Mouse (Mus musculus): Measurements from ENCODE around the gene Dnah2. TPM values are rescaled to one million over a fixed set of nuclear protein-coding genes. Genes with fewer than 3 reads are reported as not detected.

Gene Dnah2
- polyA plus RNA-seq, 1 experiment from 2014 or later: 2.7 TPM

GRCm38 (mm10) chr11:69525661-69526060 lies 23.2 kb downstream of the Dnah2 start:
- Histone ChIP-seq H3K4me2 (no peak overlapping the region), H3K27ac (replicated peaks) (peak overlapping the region; percentile 95; the same call in 1 of the 2 replicates)
- no peak for ATAC-seq (ENCODE audit: low read depth)

GRCm38 (mm10) chr11:69523651-69524050 lies 25.3 kb downstream of the Dnah2 start:
- no peak for ATAC-seq (ENCODE audit: low read depth)
- 92% methylated on average over 4 of the region's 4 CpGs for WGBS
- Histone ChIP-seq H3K36me3 (no peaks in the 10 kb centered on the region), H3K4me3 (no peak overlapping the region), H3K4me1 (replicated peaks) (peaks cover 30% of the 10 kb centered on the region), H3K27ac (replicated peaks) (no peak overlapping the region), H3K9ac (no peak overlapping the region), H3K4me2 (no peak overlapping the region), H3K27me3 (no peaks in the 10 kb centered on the region), H3K9me3 (no peaks in the 10 kb centered on the region)

More at GRCm38 (mm10) chr11:69525661-69526060, 23.2 kb downstream of the Dnah2 start:
- Histone ChIP-seq H3K9ac (0 out of 2 replicates have a peak overlapping the region, but pooled peaks have one; percentile 71), H3K9me3 (no peaks in the 10 kb centered on the region), H3K4me3 (no peak overlapping the region), H3K4me1 (replicated peaks) (peaks cover 24% of the 10 kb centered on the region), H3K27me3 (no peaks in the 10 kb centered on the region), H3K36me3 (no peaks in the 10 kb centered on the region)
- 80% methylated on average over 9 of the region's 9 CpGs for WGBS

- 88% methylated on average over 9 of the region's 9 CpGs for WGBS
These were observed 27.3 kb downstream of the Dnah2 start for GRCm38 (mm10) chr11:69521526-69522149.

GRCm38 (mm10) chr11:69519976-69520375 lies 28.9 kb downstream of the Dnah2 start:
- Histone ChIP-seq H3K27me3 (no peaks in the 10 kb centered on the region), H3K4me1 (replicated peaks) (peaks cover 6% of the 10 kb centered on the region; the same call in 1 of the 2 replicates), H3K4me3 (no peak overlapping the region), H3K36me3 (no peaks in the 10 kb centered on the region), H3K9ac (no peak overlapping the region), H3K4me2 (no peak overlapping the region), H3K9me3 (no peaks in the 10 kb centered on the region), H3K27ac (replicated peaks) (no peak overlapping the region)
- no peak for ATAC-seq (ENCODE audit: low read depth)
- 82% methylated on average over 4 of the region's 4 CpGs for WGBS

More at GRCm38 (mm10) chr11:69521526-69522149, 27.3 kb downstream of the Dnah2 start:
- Histone ChIP-seq H3K9ac (no peak overlapping the region), H3K27ac (replicated peaks) (no peak overlapping the region), H3K36me3 (no peaks in the 10 kb centered on the region), H3K4me2 (no peak overlapping the region), H3K27me3 (no peaks in the 10 kb centered on the region), H3K4me1 (replicated peaks) (peaks cover 14% of the 10 kb centered on the region), H3K4me3 (no peak overlapping the region), H3K9me3 (no peaks in the 10 kb centered on the region)
- no peak for ATAC-seq (ENCODE audit: low read depth)

GRCm38 (mm10) chr11:69516661-69517060 lies 32.2 kb downstream of the Dnah2 start:
- Histone ChIP-seq H3K27me3 (no peaks in the 10 kb centered on the region), H3K4me1 (replicated peaks) (peaks cover 6% of the 10 kb centered on the region; the same call in 1 of the 2 replicates), H3K4me2 (no peak overlapping the region), H3K9me3 (no peaks in the 10 kb centered on the region), H3K4me3 (no peak overlapping the region), H3K9ac (no peak overlapping the region), H3K27ac (replicated peaks) (no peak overlapping the region), H3K36me3 (no peaks in the 10 kb centered on the region)
- WGBS: 71% methylated on average over 3 of the region's 3 CpGs
- no peak for ATAC-seq (ENCODE audit: low read depth)

GRCm38 (mm10) chr11:69516151-69516640 lies 32.7 kb downstream of the Dnah2 start:
- H3K27ac ChIP-seq (replicated peaks): no peak overlapping the region
- no peak overlapping the region for H3K4me3 ChIP-seq
- no peak overlapping the region for H3K4me2 ChIP-seq
- 72% methylated on average over 15 of the region's 15 CpGs for WGBS
- H3K27me3 ChIP-seq: no peaks in the 10 kb centered on the region
- H3K9ac ChIP-seq: no peak overlapping the region
- H3K4me1 ChIP-seq (replicated peaks): peaks cover 6% of the 10 kb centered on the region; the same call in 1 of the 2 replicates
- H3K36me3 ChIP-seq: no peaks in the 10 kb centered on the region
- no peak for ATAC-seq (ENCODE audit: low read depth)
- H3K9me3 ChIP-seq: no peaks in the 10 kb centered on the region

GRCm38 (mm10) chr11:69513840-69514239 lies 35.1 kb downstream of the Dnah2 start:
- Histone ChIP-seq H3K4me1 (replicated peaks) (no peaks in the 10 kb centered on the region), H3K4me3 (no peak overlapping the region), H3K9me3 (no peaks in the 10 kb centered on the region), H3K9ac (no peak overlapping the region), H3K27me3 (no peaks in the 10 kb centered on the region), H3K4me2 (no peak overlapping the region), H3K36me3 (no peaks in the 10 kb centered on the region), H3K27ac (replicated peaks) (no peak overlapping the region)
- ATAC-seq (ENCODE audit: low read depth): 0 out of 2 replicates have a peak, but pooled peaks have one; percentile 53
- WGBS: 9% methylated on average over 6 of the region's 6 CpGs

GRCm38 (mm10) chr11:69510796-69511496 lies 38.0 kb downstream of the Dnah2 start:
- no peak for ATAC-seq (ENCODE audit: low read depth)
- H3K4me3 ChIP-seq: no peak overlapping the region
- no peak overlapping the region for H3K9ac ChIP-seq
- H3K27ac ChIP-seq (replicated peaks): no peak overlapping the region
- H3K4me2 ChIP-seq: no peak overlapping the region
- WGBS: 55% methylated on average over 7 of the region's 7 CpGs
- H3K4me1 ChIP-seq (replicated peaks): no peaks in the 10 kb centered on the region
- H3K36me3 ChIP-seq: no peaks in the 10 kb centered on the region
- no peaks in the 10 kb centered on the region for H3K27me3 ChIP-seq
- no peaks in the 10 kb centered on the region for H3K9me3 ChIP-seq

GRCm38 (mm10) chr11:69503863-69504280 lies 45.0 kb downstream of the Dnah2 start:
- H3K4me1 ChIP-seq (replicated peaks): no peaks in the 10 kb centered on the region
- H3K9ac ChIP-seq: no peak overlapping the region
- no peak overlapping the region for H3K27ac ChIP-seq (replicated peaks)
- no peaks in the 10 kb centered on the region for H3K27me3 ChIP-seq
- H3K9me3 ChIP-seq: no peaks in the 10 kb centered on the region
- H3K4me3 ChIP-seq: no peak overlapping the region
- WGBS: 36% methylated on average over 4 of the region's 4 CpGs
- H3K36me3 ChIP-seq: no peaks in the 10 kb centered on the region
- H3K4me2 ChIP-seq: no peak overlapping the region
- ATAC-seq (ENCODE audit: low read depth): no peak

GRCm38 (mm10) chr11:69501555-69501954 lies 47.4 kb downstream of the Dnah2 start:
- no peak overlapping the region for H3K27ac ChIP-seq (replicated peaks)
- H3K27me3 ChIP-seq: no peaks in the 10 kb centered on the region
- no peak for ATAC-seq (ENCODE audit: low read depth)
- no peak overlapping the region for H3K4me3 ChIP-seq
- H3K4me2 ChIP-seq: no peak overlapping the region
- H3K36me3 ChIP-seq: no peaks in the 10 kb centered on the region
- no peaks in the 10 kb centered on the region for H3K9me3 ChIP-seq
- 63% methylated on average over 9 of the region's 9 CpGs for WGBS
- H3K9ac ChIP-seq: no peak overlapping the region
- no peaks in the 10 kb centered on the region for H3K4me1 ChIP-seq (replicated peaks)

- no peaks in the 10 kb centered on the region for H3K27me3 ChIP-seq
- no peaks in the 10 kb centered on the region for H3K4me1 ChIP-seq (replicated peaks)
- H3K9me3 ChIP-seq: no peaks in the 10 kb centered on the region
- no peak overlapping the region for H3K27ac ChIP-seq (replicated peaks)
- ATAC-seq (ENCODE audit: low read depth): no peak
- no peak overlapping the region for H3K4me3 ChIP-seq
- H3K9ac ChIP-seq: no peak overlapping the region
- 83% methylated on average over 11 of the region's 11 CpGs for WGBS
- H3K36me3 ChIP-seq: no peaks in the 10 kb centered on the region
- H3K4me2 ChIP-seq: no peak overlapping the region
These were observed 49.8 kb downstream of the Dnah2 start for GRCm38 (mm10) chr11:69499140-69499539.

- WGBS: 84% methylated on average over 7 of the region's 7 CpGs
- no peak overlapping the region for H3K4me3 ChIP-seq
These were observed 57.2 kb downstream of the Dnah2 start for GRCm38 (mm10) chr11:69491711-69492110.

More at GRCm38 (mm10) chr11:69491711-69492110, 57.2 kb downstream of the Dnah2 start:
- H3K9me3 ChIP-seq: no peaks in the 10 kb centered on the region
- no peak overlapping the region for H3K9ac ChIP-seq
- no peaks in the 10 kb centered on the region for H3K36me3 ChIP-seq
- ATAC-seq (ENCODE audit: low read depth): no peak
- H3K27me3 ChIP-seq: no peaks in the 10 kb centered on the region
- H3K4me2 ChIP-seq: no peak overlapping the region
- no peak overlapping the region for H3K27ac ChIP-seq (replicated peaks)
- H3K4me1 ChIP-seq (replicated peaks): no peaks in the 10 kb centered on the region

All from neural tube, embryonic 13.5 days (tissue).